Mouse (Mus musculus) testis, adult 2 months (tissue): ENCODE measurements around the gene Dtymk.

Experiments used
- CTCF ChIP-seq: fragments of 200-500 bp; IDR thresholded peaks from 2 replicates; pipeline ENCODE4 v1.5.1; 2012; ENCODE audit warnings: low read depth, mild to moderate bottlenecking, inconsistent platforms, low read length, moderate library complexity; ENCODE audit not compliant: control insufficient read depth, insufficient read depth, insufficient replicate concordance
- POLR2A ChIP-seq: fragments of 200-500 bp; IDR thresholded peaks from 2 replicates; pipeline ENCODE4 v1.6.1; 2012; ENCODE audit warnings: low read depth, mild to moderate bottlenecking, inconsistent platforms, low read length, moderate library complexity; ENCODE audit not compliant: control insufficient read depth

GRCm38 (mm10) chr1:93834671-93835150 lies 33.0 kb upstream of the Dtymk start:
- TF ChIP-seq CTCF (no peak), POLR2A (no peak)
